In genomic region chr6:53685323-53685722, GRCm38 (mm10) we compare ENCODE assay signal across 25 mouse cellular contexts.
"Had no signal": no experiment of that assay in that cellular context is flagged by ENCODE, and none has a peak within 500 bp of the region (broad histone marks: within the 10 kb centered on the region; RNA-seq: fewer than 3 reads in every experiment).

No protein-coding gene starts in this region.

- H3K9me3 ChIP-seq: heart, embryonic 10.5 days; heart, embryonic 13.5 days; heart, embryonic 15.5 days; hindbrain, embryonic 13.5 days; hindbrain, embryonic 15.5 days; limb, embryonic 13.5 days; liver, embryonic 13.5 days; liver, embryonic 15.5 days had no signal

- H3K4me2 ChIP-seq: heart, embryonic 13.5 days; heart, embryonic 15.5 days; hindbrain, embryonic 13.5 days; hindbrain, embryonic 15.5 days; limb, embryonic 13.5 days; liver, embryonic 11.5 days; liver, embryonic 13.5 days; liver, embryonic 15.5 days had no signal

- DNase-seq: gastrocnemius, postnatal 14 days; gastrocnemius, postnatal 36 days; heart, adult 18-20 months; heart, postnatal 14 days; heart, postnatal 36 days; kidney, adult 11 months; kidney, adult 2 months; kidney, postnatal 10 days; kidney, postnatal 25 days; kidney, postnatal 4 days; left cerebral cortex, postnatal 4 days; liver; liver, embryonic 13.5 days; liver, postnatal 0 days had no signal

- H3K4me3 ChIP-seq: heart, embryonic 10.5 days; heart, embryonic 13.5 days; heart, embryonic 15.5 days; hindbrain, embryonic 13.5 days; hindbrain, embryonic 15.5 days; layer of hippocampus, adult 2 months; limb, embryonic 13.5 days; liver, embryonic 13.5 days; liver, embryonic 15.5 days had no signal

- H3K4me1 ChIP-seq: heart, embryonic 10.5 days; heart, embryonic 13.5 days; heart, embryonic 15.5 days; hindbrain, embryonic 13.5 days; hindbrain, embryonic 15.5 days; liver, embryonic 13.5 days; liver, embryonic 15.5 days had no signal

- ATAC-seq: hindbrain, postnatal 0 days; intestine, embryonic 16.5 days; liver, postnatal 0 days had no signal

- H3K36me3 ChIP-seq: hindbrain, embryonic 13.5 days; hindbrain, embryonic 15.5 days; liver, embryonic 13.5 days; liver, embryonic 15.5 days had no signal

- H3K27me3 ChIP-seq: heart, embryonic 13.5 days; heart, embryonic 15.5 days; hindbrain, embryonic 13.5 days; hindbrain, embryonic 15.5 days; limb, embryonic 13.5 days; liver, embryonic 13.5 days; liver, embryonic 15.5 days had no signal

- H3K9ac ChIP-seq: heart, embryonic 13.5 days; heart, embryonic 15.5 days; hindbrain, embryonic 13.5 days; hindbrain, embryonic 15.5 days; limb, embryonic 13.5 days; liver, embryonic 13.5 days; liver, embryonic 15.5 days; liver, postnatal 0 days had no signal

- H3K27ac ChIP-seq: heart, embryonic 10.5 days; heart, embryonic 13.5 days; heart, embryonic 15.5 days; hindbrain, embryonic 13.5 days; hindbrain, embryonic 15.5 days; hindbrain, postnatal 0 days; layer of hippocampus, adult 2 months; limb, embryonic 13.5 days; liver, embryonic 13.5 days; liver, embryonic 15.5 days had no signal
